Mouse (Mus musculus) ES-CJ7 (cell line): ENCODE results near the gene Trip11.

ENCODE experiments used
- DNase-seq: peaks from one replicate; pipeline ENCODE4 v3.0.0; 2011; ENCODE audit warnings: low read depth, low spot score

Gene Trip11

GRCm38 (mm10) chr12:101897113-101897512 is 16.0 kb downstream of the Trip11 start:
- DNase-seq, result peak; percentile 7

GRCm38 (mm10) chr12:101893296-101893695 is 19.8 kb downstream of the Trip11 start:
- no peak for DNase-seq

- no peak for DNase-seq
Observed at GRCm38 (mm10) chr12:101892832-101893231, 20.2 kb downstream of the Trip11 start.

- no peak for DNase-seq
Observed at GRCm38 (mm10) chr12:101891066-101891465, 22.0 kb downstream of the Trip11 start.

- DNase-seq, result no peak
Observed at GRCm38 (mm10) chr12:101889351-101889750, 23.7 kb downstream of the Trip11 start.

GRCm38 (mm10) chr12:101888312-101888711 is 24.8 kb downstream of the Trip11 start:
- DNase-seq, result no peak

GRCm38 (mm10) chr12:101884926-101885325 is 28.1 kb downstream of the Trip11 start:
- no peak for DNase-seq

GRCm38 (mm10) chr12:101876374-101876773 is 36.7 kb downstream of the Trip11 start:
- DNase-seq, result no peak

- DNase-seq, result peak; percentile 26
Observed at GRCm38 (mm10) chr12:101875107-101875506, 38.0 kb downstream of the Trip11 start.

- peak; percentile 72 for DNase-seq
Observed at GRCm38 (mm10) chr12:101862286-101862964, 50.6 kb downstream of the Trip11 start.

GRCm38 (mm10) chr12:101860256-101860655 is 52.8 kb downstream of the Trip11 start:
- no peak for DNase-seq

GRCm38 (mm10) chr12:101858011-101858410 is 55.1 kb downstream of the Trip11 start:
- DNase-seq, result no peak

GRCm38 (mm10) chr12:101854336-101854735 is 58.7 kb downstream of the Trip11 start:
- DNase-seq, result peak; percentile 12

GRCm38 (mm10) chr12:101851846-101852564 is 61.1 kb downstream of the Trip11 start:
- no peak for DNase-seq

- no peak for DNase-seq
Observed at GRCm38 (mm10) chr12:101851314-101851713, 61.8 kb downstream of the Trip11 start.

GRCm38 (mm10) chr12:101836546-101837274 is 76.4 kb downstream of the Trip11 start:
- DNase-seq, result no peak

GRCm38 (mm10) chr12:101834715-101835114 is 78.4 kb downstream of the Trip11 start:
- no peak for DNase-seq

GRCm38 (mm10) chr12:101833776-101834175 is 79.3 kb downstream of the Trip11 start:
- DNase-seq, result no peak

- no peak for DNase-seq
Observed at GRCm38 (mm10) chr12:101833115-101833506, 80.0 kb downstream of the Trip11 start.

GRCm38 (mm10) chr12:101832179-101833114 is 80.6 kb downstream of the Trip11 start:
- no peak for DNase-seq

- peak; percentile 41 for DNase-seq
Observed at GRCm38 (mm10) chr12:101831221-101831620, 81.8 kb downstream of the Trip11 start.
